Mouse (Mus musculus) forebrain, embryonic 11.5 days (tissue): ENCODE results near the gene Man2b1. TPM values are rescaled to one million over a fixed set of nuclear protein-coding genes. Genes with fewer than 3 reads are reported as not detected.

Experiments used
- microRNA-seq: library from miRNA; unstranded; fragments of <30 nt; microRNA quantifications from one replicate; pipeline ENCODE4, GENCODE M21; 2016; ENCODE audit not compliant: insufficient number of aligned reads
- polyA plus RNA-seq: library from polyadenylated mRNA; unstranded; fragments of >200 nt; fragmentation: Nextera tagmentation; extraction: Ambion mirVana; gene quantifications from 2 replicates; pipeline ENCODE4 v1.2.1, GENCODE M21; 2014

The Man2b1 gene
- polyA plus RNA-seq, 1 experiment from 2014 or later = 20.9 TPM

Small RNAs within 50 kb of the gene (microRNA-seq; reads per million reads assigned to microRNA genes)
- gene Gm23388 = 10.9 reads per million, percentile 5 among the genes with 10 or more reads in this experiment
- gene Mir7070 = 4.2 reads per million

Other genes starting within 250 kb of the Man2b1 start
- 102 and 110 TPM in 2 replicates for gene Rad23a, start 242.6 kb upstream of the Man2b1 start, polyA plus RNA-seq
- gene Calr, start 236.3 kb upstream of the Man2b1 start, polyA plus RNA-seq = 722 and 731 TPM in 2 replicates
- gene Farsa, start 226.3 kb upstream of the Man2b1 start, polyA plus RNA-seq = 112 and 120 TPM in 2 replicates
- 86.2 and 87.8 TPM in 2 replicates for gene Syce2, start 211.2 kb upstream of the Man2b1 start, polyA plus RNA-seq
- gene Gcdh, start 189.3 kb upstream of the Man2b1 start, polyA plus RNA-seq = 37.8 and 39.6 TPM in 2 replicates
- 14.2 and 17.5 TPM in 2 replicates for gene Klf1, start 181.3 kb upstream of the Man2b1 start, polyA plus RNA-seq
- 7.2 and 9.5 TPM in 2 replicates for gene Dnase2a, start 174.7 kb upstream of the Man2b1 start, polyA plus RNA-seq
- gene Mast1, start 145.9 kb upstream of the Man2b1 start, polyA plus RNA-seq = 14.2 and 15.9 TPM in 2 replicates
- 0.19 and 0.36 TPM in 2 replicates for gene Rtbdn, start 136.3 kb upstream of the Man2b1 start, polyA plus RNA-seq
- gene Gm49661, start 113.8 kb upstream of the Man2b1 start, polyA plus RNA-seq = not detected in 2 replicates
- gene Prdx2, start 113.7 kb upstream of the Man2b1 start, polyA plus RNA-seq = 1,226 and 1,312 TPM in 2 replicates
- 128 and 147 TPM in 2 replicates for gene Rnaseh2a, start 113.5 kb upstream of the Man2b1 start, polyA plus RNA-seq
- gene Junb, start 104.6 kb upstream of the Man2b1 start, polyA plus RNA-seq = 5.2 and 5.8 TPM in 2 replicates
- gene Hook2, start 92.7 kb upstream of the Man2b1 start, polyA plus RNA-seq = 14.8 and 15.5 TPM in 2 replicates
- not detected in 2 replicates for gene Best2, start 68.7 kb upstream of the Man2b1 start, polyA plus RNA-seq
- 118 and 127 TPM in 2 replicates for gene Asna1, start 58.0 kb upstream of the Man2b1 start, polyA plus RNA-seq
- 170 and 172 TPM in 2 replicates for gene Trir, start 56.4 kb upstream of the Man2b1 start, polyA plus RNA-seq
- 19.9 and 27.2 TPM in 2 replicates for gene Tnpo2, start 46.4 kb upstream of the Man2b1 start, polyA plus RNA-seq
- gene Fbxw9, start 23.2 kb upstream of the Man2b1 start, polyA plus RNA-seq = 23.8 and 33.8 TPM in 2 replicates
- not detected in 2 replicates for gene Gm5741, start 15.3 kb upstream of the Man2b1 start, polyA plus RNA-seq
- 63.5 and 68.5 TPM in 2 replicates for gene Dhps, start 11.5 kb upstream of the Man2b1 start, polyA plus RNA-seq
- 123 and 125 TPM in 2 replicates for gene Wdr83os, start 2.5 kb upstream of the Man2b1 start, polyA plus RNA-seq
- gene Wdr83, start 2.0 kb upstream of the Man2b1 start, polyA plus RNA-seq = 47.3 and 57.4 TPM in 2 replicates
- gene Zfp791, start 39.8 kb downstream of the Man2b1 start, polyA plus RNA-seq = 1.1 and 1.3 TPM in 2 replicates
- gene Cks1brt, start 68.7 kb downstream of the Man2b1 start, polyA plus RNA-seq = not detected in 2 replicates
- gene Olfr371, start 142.7 kb downstream of the Man2b1 start, polyA plus RNA-seq = not detected in 2 replicates
- gene Orc6, start 216.4 kb downstream of the Man2b1 start, polyA plus RNA-seq = 145 and 159 TPM in 2 replicates
- gene Vps35, start 216.5 kb downstream of the Man2b1 start, polyA plus RNA-seq = 163 and 166 TPM in 2 replicates